Mouse (Mus musculus): ENCODE measurements around the gene 1700037C18Rik.
"Not testable (repeated sequence)": the region's sequence is repeated elsewhere in the genome, so short reads cannot be mapped to it uniquely, and the experiment has no call there.

The 1700037C18Rik gene

DNA sequence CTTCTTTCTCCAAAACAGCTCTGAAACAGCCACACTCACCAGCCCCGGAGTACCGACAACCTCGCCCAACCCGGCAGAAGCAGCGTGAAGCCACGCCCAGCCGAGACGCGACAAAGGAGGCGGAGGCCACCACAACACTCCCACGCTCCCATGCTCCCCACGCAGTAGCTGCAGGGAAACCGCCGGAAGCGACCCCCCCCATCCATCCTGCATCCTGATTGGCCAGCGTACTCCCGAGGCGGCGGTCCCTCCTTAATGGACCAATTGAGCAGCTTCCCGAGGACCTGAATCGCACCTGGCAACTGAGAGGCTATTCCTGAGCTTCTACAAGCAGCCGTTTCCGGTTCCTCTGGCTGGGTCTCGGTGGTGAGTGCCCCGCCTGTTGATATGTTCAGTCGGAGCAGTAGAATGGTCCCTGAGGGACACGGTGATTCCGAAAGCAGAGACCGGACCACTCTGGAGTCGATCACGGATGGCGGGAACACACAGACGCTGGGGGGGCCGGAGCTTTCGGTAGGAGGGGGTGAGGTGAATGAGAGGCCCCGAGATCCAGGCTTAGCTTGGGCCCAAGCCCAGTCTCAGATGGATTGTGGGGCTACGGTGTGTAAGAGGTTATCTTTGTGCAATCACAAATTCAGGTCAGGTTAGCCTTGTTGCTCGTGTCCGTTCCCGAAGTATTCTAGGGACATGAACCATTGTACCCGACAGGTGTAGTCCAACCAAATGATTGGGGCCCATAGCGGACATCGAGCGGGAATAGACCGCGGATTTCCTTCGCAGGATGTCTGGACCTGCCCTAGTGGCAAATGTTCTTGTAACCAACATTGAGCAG lies 36.1 kb downstream of the 1700037C18Rik start, which contains the start of gene Naa60:
Gene Naa60 (plus strand): TSS at position 160 of the 832 bp plus-strand sequence.
- DNase-seq (ENCODE audit: low read depth, low spot score) = peak; percentile 97

DNA sequence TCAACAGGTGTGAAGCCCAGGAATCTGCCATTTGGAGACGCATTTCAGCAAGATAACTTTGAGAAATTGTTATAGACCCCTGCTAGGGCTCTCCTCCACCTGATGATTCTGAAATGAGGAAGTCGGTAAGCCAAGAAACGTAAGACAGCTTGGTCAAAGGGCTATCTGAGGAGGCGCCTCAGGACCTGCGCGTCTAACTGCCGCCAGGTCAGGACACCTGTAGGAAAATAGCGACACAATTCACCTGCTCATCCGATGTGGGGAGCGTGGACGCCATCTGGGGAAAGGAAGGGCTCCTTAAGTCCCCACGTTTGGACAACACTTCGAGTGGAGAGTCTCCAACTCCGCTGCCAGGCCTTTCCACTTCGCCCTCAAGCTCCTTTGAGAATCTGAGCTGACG lies 36.7 kb downstream of the 1700037C18Rik start:
- DNase-seq (ENCODE audit: low read depth, low spot score) = no peak

DNA sequence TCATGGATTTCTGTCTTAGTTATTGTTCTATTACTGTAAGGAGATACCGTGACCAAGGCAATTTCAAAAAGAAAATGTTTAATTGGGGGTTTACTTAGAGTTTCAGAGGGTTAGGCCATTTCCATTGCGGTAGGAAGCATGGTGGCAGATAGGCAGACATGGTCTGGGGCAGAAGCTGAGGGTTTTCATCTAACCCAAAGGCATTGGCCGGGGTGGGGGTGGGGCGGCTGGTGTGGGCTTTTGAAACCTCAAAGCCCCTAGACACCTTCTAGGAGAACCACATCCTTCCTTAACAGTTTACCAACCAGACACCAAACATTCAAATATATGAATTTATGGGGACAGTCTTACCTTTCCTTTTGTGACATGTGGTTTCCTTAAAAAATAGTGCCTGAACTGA lies 49.2 kb downstream of the 1700037C18Rik start:
- DNase-seq (ENCODE audit: low read depth, low spot score) = no peak

- DNase-seq (ENCODE audit: low read depth, low spot score) = no peak
Measured at GRCm38 (mm10) chr16:3855776-3856175, 52.7 kb downstream of the 1700037C18Rik start.

GRCm38 (mm10) chr16:3854437-3855182 lies 53.9 kb downstream of the 1700037C18Rik start:
- no peak for DNase-seq (ENCODE audit: low read depth, low spot score)

DNA sequence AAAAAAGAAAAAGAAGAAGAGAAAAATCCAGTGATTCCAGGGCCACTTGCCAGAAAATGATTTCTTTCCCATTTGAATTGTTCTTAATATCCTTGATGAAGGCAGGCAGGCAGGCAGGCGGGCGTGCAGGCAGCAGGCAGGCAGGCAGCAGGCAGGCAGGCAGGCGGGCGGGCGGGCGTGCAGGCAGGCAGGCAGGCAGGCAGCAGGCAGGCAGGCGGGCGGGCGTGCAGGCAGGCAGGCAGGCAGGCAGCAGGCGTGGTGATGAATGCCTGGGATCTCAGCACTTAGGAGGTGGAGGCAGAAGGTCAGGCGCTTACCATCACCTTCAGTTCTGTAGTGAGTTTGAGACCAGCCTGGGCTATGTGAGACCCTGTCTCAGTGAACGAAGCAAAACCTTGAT lies 55.9 kb downstream of the 1700037C18Rik start:
- no peak for DNase-seq (ENCODE audit: low read depth, low spot score)

GRCm38 (mm10) chr16:3851301-3851700 lies 57.2 kb downstream of the 1700037C18Rik start:
- DNase-seq (ENCODE audit: low read depth, low spot score) = not testable (repeated sequence)

- no peak for DNase-seq (ENCODE audit: low read depth, low spot score)
Measured at GRCm38 (mm10) chr16:3848416-3848815, 60.1 kb downstream of the 1700037C18Rik start.

GRCm38 (mm10) chr16:3847871-3848270 lies 60.6 kb downstream of the 1700037C18Rik start:
- peak; percentile 23 for DNase-seq (ENCODE audit: low read depth, low spot score)

GRCm38 (mm10) chr16:3846711-3847518 lies 61.6 kb downstream of the 1700037C18Rik start, which contains the start of gene Zfp174:
TSS of gene Zfp174 (plus strand) at chr16:3847268.
- peak; percentile 95 for DNase-seq (ENCODE audit: low read depth, low spot score)
